Mouse (Mus musculus) heart, postnatal 0 days (tissue): ENCODE measurements around the gene Fank1.

Experiments
- CTCF ChIP-seq: IDR thresholded peaks from 2 replicates; pipeline ENCODE4 v1.5.1; 2016; ENCODE audit warnings: antibody characterized with exemption, control low read depth, low read depth
- EP300 ChIP-seq: IDR thresholded peaks from 2 replicates; pipeline ENCODE4 v1.6.1; 2016; ENCODE audit warnings: antibody characterized with exemption, low read depth

DNA sequence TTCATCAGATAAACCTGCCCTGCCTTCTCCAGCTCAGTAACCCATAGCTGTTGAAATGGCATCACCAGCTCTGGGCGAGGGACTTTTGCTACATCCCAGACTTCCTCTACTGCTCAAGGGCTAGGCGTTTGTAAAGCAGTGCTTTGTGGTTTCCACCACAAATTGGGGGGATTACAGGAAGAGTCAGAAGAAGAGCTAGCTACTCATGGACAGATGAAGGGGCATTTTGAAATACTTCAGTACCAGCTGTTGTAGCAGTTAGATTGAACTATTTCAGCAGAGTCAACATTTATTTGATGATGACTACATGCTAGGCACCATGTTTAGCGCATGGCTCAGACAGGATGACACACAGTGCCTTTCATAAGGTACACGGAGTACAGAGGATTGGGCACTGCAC, 93.6 kb downstream of the Fank1 start:
- TF ChIP-seq CTCF, result no peak
- TF ChIP-seq EP300, result no peak
